Mouse (Mus musculus) intestine, postnatal 0 days (tissue): ENCODE data around the gene Kcnn3. TPM values are rescaled to one million over a fixed set of nuclear protein-coding genes. Genes with fewer than 3 reads are reported as not detected.

Experiments used
- ATAC-seq: fragments of 200-750 bp; cut with Nextera tagmentation; 2 replicates; pipeline ENCODE4 v1.8.0; 2017; ENCODE audit warnings: mild to moderate bottlenecking, moderate TSS enrichment, moderate library complexity
- H3K27ac ChIP-seq: fragments of 300-500 bp; sonication (generic); 2 replicates; pipeline ENCODE4 v1.5.1; 2014; ENCODE audit warnings: mild to moderate bottlenecking, low read depth, low read length, moderate library complexity
- H3K27me3 ChIP-seq: fragments of 300-500 bp; sonication (generic); replicated peaks from 2 replicates; pipeline ENCODE4 v1.6.1; 2014; ENCODE audit warnings: low read length, mixed read lengths; ENCODE audit not compliant: control insufficient read depth, insufficient read depth
- H3K36me3 ChIP-seq: fragments of 300-500 bp; sonication (generic); 2 replicates; pipeline ENCODE4 v1.6.1; 2014; ENCODE audit warnings: mild to moderate bottlenecking, moderate library complexity; ENCODE audit not compliant: control insufficient read depth, insufficient read depth
- H3K4me1 ChIP-seq: fragments of 300-500 bp; sonication (generic); replicated peaks from 2 replicates; pipeline ENCODE4 v1.6.1; 2014; ENCODE audit warnings: antibody characterized with exemption, low read length, mixed read lengths; ENCODE audit not compliant: control insufficient read depth, insufficient read depth
- H3K4me2 ChIP-seq: fragments of 300-500 bp; sonication (generic); replicated peaks from 2 replicates; pipeline ENCODE4 v1.6.1; 2014; ENCODE audit warnings: low read depth, mild to moderate bottlenecking, moderate library complexity
- H3K4me3 ChIP-seq: fragments of 300-500 bp; sonication (generic); 2 replicates; pipeline ENCODE4 v1.5.1; 2014; ENCODE audit warnings: low read depth, low read length
- H3K9ac ChIP-seq: fragments of 300-500 bp; sonication (generic); 2 replicates; pipeline ENCODE4 v1.6.1; 2014; ENCODE audit warnings: mild to moderate bottlenecking, low read depth, low read length
- H3K9me3 ChIP-seq: fragments of 300-500 bp; sonication (generic); 2 replicates; pipeline ENCODE4 v1.6.1; 2016; ENCODE audit warnings: mixed run types; ENCODE audit not compliant: control insufficient read depth
- CTCF ChIP-seq: sonication (generic); IDR thresholded peaks from 2 replicates; pipeline ENCODE4 v1.5.1; 2016; ENCODE audit warnings: low read depth, mild to moderate bottlenecking, control low read depth, antibody characterized with exemption, moderate library complexity
- WGBS: fragments of 180-500 bp; shearing (Covaris S2); extraction: QIAGEN DNeasy Blood & Tissue Kit; methylation state at CpG from one replicate; pipeline ENCODE4 v1.1.7; 2014; 5-methylcytosine and 5-hydroxymethylcytosine counted together
- polyA plus RNA-seq: library from polyadenylated mRNA; unstranded; fragments of >200 nt; fragmentation: Nextera tagmentation; extraction: Ambion mirVana; gene quantifications from 2 replicates; pipeline ENCODE4 v1.2.1, GENCODE M21; 2015

Kcnn3 gene
- polyA plus RNA-seq, 1 experiment from 2014 or later: 4.6 TPM

DNA sequence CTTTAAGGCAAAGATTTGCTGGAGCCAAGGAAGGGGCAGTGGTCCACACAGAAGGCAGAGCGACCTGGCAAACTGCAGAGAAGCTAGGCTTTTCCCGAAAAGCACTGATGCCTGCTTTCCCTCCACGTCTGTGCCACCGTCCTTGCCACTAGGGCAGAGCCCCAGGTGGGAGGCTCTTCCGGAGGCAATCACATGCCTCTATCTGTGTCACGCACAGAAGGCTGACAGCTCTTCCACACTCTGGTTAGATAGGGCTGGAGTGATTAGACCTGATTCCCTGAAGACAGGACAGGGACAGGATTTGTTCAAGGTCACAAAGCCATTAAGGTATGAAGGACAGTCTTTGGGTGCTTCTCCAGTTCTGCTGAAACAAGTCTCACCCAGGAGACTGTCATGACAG is 113.6 kb downstream of the Kcnn3 start:
- H3K4me3 ChIP-seq: no peak overlapping the region
- no peak for TF ChIP-seq CTCF
- no peak overlapping the region for H3K27ac ChIP-seq
- H3K4me1 ChIP-seq: no peaks in the 10 kb centered on the region
- WGBS: 77% methylated on average over 6 of the region's 6 CpGs
- no peaks in the 10 kb centered on the region for H3K9me3 ChIP-seq
- no peaks in the 10 kb centered on the region for H3K27me3 ChIP-seq
- ATAC-seq: no peak
- no peak overlapping the region for H3K9ac ChIP-seq
- no peaks in the 10 kb centered on the region for H3K36me3 ChIP-seq
- H3K4me2 ChIP-seq: no peak overlapping the region

DNA sequence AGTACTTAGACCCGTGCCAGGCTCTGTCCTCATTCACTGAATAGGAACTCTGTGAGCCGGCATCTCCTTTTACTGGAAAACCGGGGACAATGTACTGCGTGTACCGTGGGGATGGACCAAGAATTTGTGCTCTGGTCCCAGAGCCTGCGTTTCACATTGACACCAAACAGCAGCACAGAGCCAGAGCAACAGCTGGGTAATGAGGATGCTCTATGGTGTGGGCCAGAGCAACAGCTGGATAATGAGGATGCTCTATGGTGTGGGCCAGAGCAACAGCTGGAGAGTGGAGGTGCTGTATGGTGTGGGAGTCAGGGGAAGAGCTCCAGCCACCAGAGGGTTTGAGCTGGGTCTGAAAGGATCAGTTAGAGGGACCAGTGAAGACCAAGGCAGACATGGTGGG is 114.0 kb downstream of the Kcnn3 start:
- Histone ChIP-seq H3K27me3 (no peaks in the 10 kb centered on the region), H3K9me3 (no peaks in the 10 kb centered on the region), H3K27ac (no peak overlapping the region), H3K36me3 (no peaks in the 10 kb centered on the region), H3K4me1 (no peaks in the 10 kb centered on the region), H3K9ac (no peak overlapping the region), H3K4me3 (no peak overlapping the region), H3K4me2 (no peak overlapping the region)
- no peak for TF ChIP-seq CTCF
- 82% methylated on average over 6 of the region's 6 CpGs for WGBS
- ATAC-seq: no peak

DNA sequence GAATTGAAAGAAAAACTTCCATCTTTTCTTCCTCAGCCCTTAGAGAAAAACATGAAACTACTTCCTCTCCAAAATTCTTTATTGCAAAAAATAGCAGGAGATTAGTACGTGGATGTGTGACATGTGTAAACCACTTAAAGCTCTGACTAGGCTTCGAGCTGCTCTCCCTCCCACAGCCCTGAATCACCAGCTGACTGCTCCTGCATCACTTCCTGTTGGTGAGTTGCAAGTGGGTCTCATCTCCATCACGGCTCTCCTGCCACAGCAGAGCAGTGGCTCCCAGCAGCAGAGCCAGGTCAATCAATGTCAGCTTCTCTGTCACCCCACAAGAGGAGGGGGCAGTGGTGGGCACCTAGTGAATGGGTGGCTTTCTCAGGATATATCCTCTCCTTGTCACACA is 120.8 kb downstream of the Kcnn3 start:
- H3K36me3 ChIP-seq: no peaks in the 10 kb centered on the region
- no peak for ATAC-seq
- no peaks in the 10 kb centered on the region for H3K9me3 ChIP-seq
- no peak for TF ChIP-seq CTCF
- 35% methylated on average over 3 of the region's 3 CpGs for WGBS
- H3K27me3 ChIP-seq: no peaks in the 10 kb centered on the region
- no peak overlapping the region for H3K4me3 ChIP-seq
- H3K27ac ChIP-seq: no peak overlapping the region
- no peak overlapping the region for H3K4me2 ChIP-seq
- no peak overlapping the region for H3K9ac ChIP-seq
- no peaks in the 10 kb centered on the region for H3K4me1 ChIP-seq

DNA sequence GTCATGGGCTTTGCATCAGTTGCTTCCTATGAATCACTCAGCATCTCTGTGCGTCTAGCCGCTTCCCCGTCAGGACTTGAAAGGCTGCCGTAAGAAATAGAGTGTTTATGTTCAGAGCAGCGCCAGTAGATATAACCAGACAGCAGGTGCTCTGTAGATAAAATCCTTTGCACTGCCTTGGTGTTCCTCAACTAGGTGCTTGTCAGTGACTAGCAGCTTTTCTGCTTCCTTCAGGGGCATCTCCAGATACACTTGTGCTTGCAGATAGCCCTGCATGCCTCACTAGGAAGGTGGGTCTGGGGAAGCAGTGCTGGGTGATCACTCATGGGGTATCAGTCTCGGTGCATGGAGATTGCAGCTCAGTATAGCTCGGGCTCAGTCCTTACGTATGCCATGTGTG is 123.4 kb downstream of the Kcnn3 start:
- 48% methylated on average over 8 of the region's 8 CpGs for WGBS
- Histone ChIP-seq H3K4me3 (no peak overlapping the region), H3K4me1 (0 out of 2 replicates have a peak, but pooled peaks cover 6% of the 10 kb centered on the region), H3K4me2 (no peak overlapping the region), H3K9me3 (no peaks in the 10 kb centered on the region), H3K36me3 (no peaks in the 10 kb centered on the region), H3K9ac (no peak overlapping the region), H3K27me3 (no peaks in the 10 kb centered on the region), H3K27ac (no peak overlapping the region)
- ATAC-seq: no peak
- no peak for TF ChIP-seq CTCF

DNA sequence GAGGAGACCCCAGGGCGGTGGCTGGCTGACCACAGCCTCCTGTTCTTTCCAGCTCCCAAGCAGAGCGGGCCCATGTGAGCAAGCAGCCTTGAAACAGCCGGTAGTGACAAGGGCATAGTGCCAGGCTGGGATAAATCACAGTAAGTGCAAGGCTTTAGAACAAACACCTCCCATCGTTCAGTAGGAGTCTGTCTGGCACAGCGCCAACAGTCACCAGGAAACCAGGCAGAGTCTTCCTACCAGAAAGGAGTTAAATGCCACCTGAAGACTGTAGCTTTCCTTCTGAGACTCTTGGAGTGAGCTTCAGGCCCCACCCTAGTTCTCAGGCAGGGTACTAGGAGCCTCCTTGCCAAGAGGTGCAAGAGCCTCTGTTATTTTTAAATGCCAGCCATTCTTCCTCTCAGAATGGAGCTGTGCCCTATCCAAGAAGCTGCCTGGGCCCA is 126.9 kb downstream of the Kcnn3 start:
- H3K4me3 ChIP-seq: no peak overlapping the region
- WGBS: 28% methylated on average over 5 of the region's 5 CpGs
- no peak overlapping the region for H3K9ac ChIP-seq
- H3K36me3 ChIP-seq: no peaks in the 10 kb centered on the region
- TF ChIP-seq CTCF: no peak
- no peaks in the 10 kb centered on the region for H3K9me3 ChIP-seq
- no peak overlapping the region for H3K4me2 ChIP-seq
- H3K4me1 ChIP-seq: 0 out of 2 replicates have a peak, but pooled peaks cover 6% of the 10 kb centered on the region
- no peak overlapping the region for H3K27ac ChIP-seq
- H3K27me3 ChIP-seq: no peaks in the 10 kb centered on the region
- 0 out of 2 replicates have a peak, but pooled peaks have one; percentile 31 for ATAC-seq

DNA sequence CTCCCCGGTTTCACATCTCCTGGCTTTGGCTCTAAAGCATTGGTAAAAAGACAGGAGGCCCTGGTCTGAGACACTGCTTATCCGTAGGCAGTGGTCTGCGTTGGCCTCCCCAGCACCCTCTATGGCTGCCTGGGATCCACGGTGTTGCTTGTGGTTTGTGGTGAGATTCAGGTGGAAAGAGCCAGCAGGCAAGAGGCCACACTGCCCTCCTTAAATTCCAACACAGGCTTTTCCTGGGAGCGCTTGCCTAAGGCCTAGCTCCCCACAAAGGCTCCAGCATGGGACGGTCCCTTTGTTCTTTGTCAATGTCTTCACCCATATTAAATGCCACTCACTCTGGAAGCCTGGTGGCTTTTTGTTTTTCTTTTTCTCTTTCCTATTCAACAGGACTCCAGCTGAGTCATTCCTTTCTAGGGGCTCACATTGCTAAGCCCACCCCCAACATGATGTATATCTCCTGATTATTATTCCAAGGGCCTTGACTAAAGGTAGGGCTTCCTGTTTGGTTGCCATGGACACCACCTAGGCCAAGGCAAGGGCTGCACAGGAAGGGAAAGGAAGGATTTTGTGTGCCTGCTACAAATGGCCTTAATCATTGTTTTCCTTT is 127.4 kb downstream of the Kcnn3 start:
- H3K27me3 ChIP-seq: no peaks in the 10 kb centered on the region
- ATAC-seq: no peak
- no peak overlapping the region for H3K4me2 ChIP-seq
- no peaks in the 10 kb centered on the region for H3K36me3 ChIP-seq
- TF ChIP-seq CTCF: no peak
- WGBS: 72% methylated on average over 6 of the region's 6 CpGs
- no peak overlapping the region for H3K4me3 ChIP-seq
- H3K27ac ChIP-seq: no peak overlapping the region
- no peaks in the 10 kb centered on the region for H3K9me3 ChIP-seq
- 0 out of 2 replicates have a peak, but pooled peaks cover 6% of the 10 kb centered on the region for H3K4me1 ChIP-seq
- H3K9ac ChIP-seq: no peak overlapping the region
